Mouse (Mus musculus) thymus, postnatal 0 days (tissue): Measurements from ENCODE around the gene Slc41a2. TPM values are rescaled to one million over a fixed set of nuclear protein-coding genes. Genes with fewer than 3 reads are reported as not detected.

Experiments
- DNase-seq: peaks from one replicate; pipeline ENCODE4 v3.0.0-alpha.2; 2015; ENCODE audit warnings: low spot score
- polyA plus RNA-seq: library from polyadenylated mRNA; unstranded; fragments of >200 nt; fragmentation: Nextera tagmentation; extraction: Ambion mirVana; gene quantifications from 2 replicates; pipeline ENCODE4 v1.2.1, GENCODE M21; 2015

Slc41a2 gene
- polyA plus RNA-seq, 1 experiment from 2014 or later = 0.39 TPM

GRCm38 (mm10) chr10:83320396-83320795 is 17.3 kb downstream of the Slc41a2 start:
- no peak for DNase-seq

GRCm38 (mm10) chr10:83313033-83313432 is 24.6 kb downstream of the Slc41a2 start:
- no peak for DNase-seq

- DNase-seq = no peak
These were observed 27.3 kb downstream of the Slc41a2 start for GRCm38 (mm10) chr10:83310356-83310755.

- DNase-seq = peak; percentile 21
These were observed 36.0 kb downstream of the Slc41a2 start for GRCm38 (mm10) chr10:83301687-83302086.

- DNase-seq = no peak
These were observed 36.6 kb downstream of the Slc41a2 start for GRCm38 (mm10) chr10:83301054-83301453.

- no peak for DNase-seq
These were observed 40.7 kb downstream of the Slc41a2 start for GRCm38 (mm10) chr10:83297017-83297416.

- DNase-seq = peak; percentile 22
These were observed 42.9 kb downstream of the Slc41a2 start for GRCm38 (mm10) chr10:83294746-83295145.

GRCm38 (mm10) chr10:83293352-83293751 is 44.3 kb downstream of the Slc41a2 start:
- no peak for DNase-seq

GRCm38 (mm10) chr10:83291731-83292130 is 46.0 kb downstream of the Slc41a2 start:
- no peak for DNase-seq

GRCm38 (mm10) chr10:83287828-83288227 is 49.9 kb downstream of the Slc41a2 start:
- peak; percentile 12 for DNase-seq

- no peak for DNase-seq
These were observed 51.3 kb downstream of the Slc41a2 start for GRCm38 (mm10) chr10:83286399-83286798.

GRCm38 (mm10) chr10:83285724-83286256 is 51.9 kb downstream of the Slc41a2 start:
- no peak for DNase-seq

- no peak for DNase-seq
These were observed 52.8 kb downstream of the Slc41a2 start for GRCm38 (mm10) chr10:83284916-83285315.

GRCm38 (mm10) chr10:83266731-83267130 is 71.0 kb downstream of the Slc41a2 start:
- DNase-seq = no peak

GRCm38 (mm10) chr10:83266241-83266640 is 71.4 kb downstream of the Slc41a2 start:
- peak; percentile 45 for DNase-seq

- DNase-seq = no peak
These were observed 73.0 kb downstream of the Slc41a2 start for GRCm38 (mm10) chr10:83264680-83265079.

- DNase-seq = no peak
These were observed 73.6 kb downstream of the Slc41a2 start for GRCm38 (mm10) chr10:83264056-83264455.

GRCm38 (mm10) chr10:83261264-83261663 is 76.4 kb downstream of the Slc41a2 start:
- DNase-seq = no peak

- peak; percentile 22 for DNase-seq
These were observed 86.3 kb downstream of the Slc41a2 start for GRCm38 (mm10) chr10:83251377-83251776.

GRCm38 (mm10) chr10:83248036-83248435 is 89.6 kb downstream of the Slc41a2 start:
- DNase-seq = no peak

- DNase-seq = no peak
These were observed 92.0 kb downstream of the Slc41a2 start for GRCm38 (mm10) chr10:83245720-83246119.

GRCm38 (mm10) chr10:83244131-83244530 is 93.6 kb downstream of the Slc41a2 start:
- no peak for DNase-seq

- DNase-seq = no peak
These were observed 95.5 kb downstream of the Slc41a2 start for GRCm38 (mm10) chr10:83242106-83242686.
